Mouse (Mus musculus): ENCODE data around the gene Gm10681.
"Not testable (repeated sequence)": the region's sequence is repeated elsewhere in the genome, so short reads cannot be mapped to it uniquely, and the experiment has no call there.

- not testable (repeated sequence) for TF ChIP-seq CTCF, EP300 (IDR thresholded peaks at IDR 0.05; ENCODE audit: low read depth)
Measured at GRCm38 (mm10) chr3:98550215-98550614, 38.4 kb downstream of the Gm10681 start.
